Mouse (Mus musculus) liver, embryonic 14.5 days (tissue): ENCODE measurements around the gene Wnt3. TPM values are rescaled to one million over a fixed set of nuclear protein-coding genes. Genes with fewer than 3 reads are reported as not detected.
"Not testable (repeated sequence)": the region's sequence is repeated elsewhere in the genome, so short reads cannot be mapped to it uniquely, and the experiment has no call there.

Experiments
- ATAC-seq: fragments of 200-750 bp; cut with Nextera tagmentation; 2 replicates; pipeline ENCODE4 v1.8.0; 2017; ENCODE audit warnings: moderate number of reproducible peaks, mild to moderate bottlenecking, moderate library complexity; ENCODE audit not compliant: insufficient read depth
- DNase-seq, 3 experiments: peaks; one replicate each; pipeline ENCODE4 v3.0.0-alpha.2; 2012 to 2013; ENCODE audit warnings: low read depth in 3 of 3, low spot score in 3 of 3
- H3K27ac ChIP-seq: fragments of 300-500 bp; sonication (generic); 2 replicates; pipeline ENCODE4 v1.5.1; 2014; ENCODE audit warnings: moderate library complexity, mild to moderate bottlenecking, control low read depth, inconsistent platforms
- H3K27me3 ChIP-seq: fragments of 300-500 bp; sonication (generic); 2 replicates; pipeline ENCODE4 v1.6.1; 2014; ENCODE audit warnings: mild to moderate bottlenecking, low read length, moderate library complexity; ENCODE audit not compliant: control insufficient read depth, insufficient read depth
- H3K36me3 ChIP-seq: fragments of 300-500 bp; sonication (generic); replicated peaks from 2 replicates; pipeline ENCODE4 v1.6.1; 2014; ENCODE audit warnings: low read depth; ENCODE audit not compliant: control insufficient read depth, insufficient read depth
- H3K4me1 ChIP-seq, 2 experiments: fragments of 200-500 bp in 1 of 2; fragments of 300-500 bp in 1 of 2; sonication (generic) in 1 of 2; replicated peaks; 2 replicates each; pipeline ENCODE4 v1.6.1; 2012 to 2014; ENCODE audit warnings: antibody characterized with exemption in 1 of 2, inconsistent platforms in 1 of 2, low read length in 1 of 2; ENCODE audit not compliant: control insufficient read depth in 2 of 2, insufficient read depth in 2 of 2
- H3K4me2 ChIP-seq: fragments of 300-500 bp; sonication (generic); 2 replicates; pipeline ENCODE4 v1.6.1; 2014; ENCODE audit warnings: low read depth, mild to moderate bottlenecking, control low read depth, moderate library complexity
- H3K4me3 ChIP-seq, 2 experiments: fragments of 200-500 bp in 1 of 2; fragments of 300-500 bp in 1 of 2; sonication (generic) in 1 of 2; 2 replicates each; pipeline ENCODE4 v1.5.1; 2012 to 2014; ENCODE audit warnings: low read depth in 2 of 2, low read length in 2 of 2, mild to moderate bottlenecking in 2 of 2, control low read depth in 1 of 2, inconsistent platforms in 1 of 2, moderate library complexity in 1 of 2; ENCODE audit not compliant: insufficient read depth in 1 of 2
- H3K9ac ChIP-seq: fragments of 300-500 bp; sonication (generic); replicated peaks from 2 replicates; pipeline ENCODE4 v1.6.1; 2014; ENCODE audit warnings: mild to moderate bottlenecking, control low read depth, moderate library complexity
- H3K9me3 ChIP-seq: fragments of 300-500 bp; sonication (generic); 2 replicates; pipeline ENCODE4 v1.6.1; 2016; ENCODE audit warnings: low read length, mixed read lengths; ENCODE audit not compliant: control insufficient read depth
- CTCF ChIP-seq: IDR thresholded peaks from 2 replicates; pipeline ENCODE4 v1.5.1; 2016; ENCODE audit warnings: antibody characterized with exemption, low read depth, control low read depth
- EP300 ChIP-seq: IDR thresholded peaks from 2 replicates; pipeline ENCODE4 v1.6.1; 2016; ENCODE audit warnings: antibody characterized with exemption, low read depth
- WGBS: fragments of 180-500 bp; shearing (Covaris S2); extraction: QIAGEN DNeasy Blood & Tissue Kit; methylation state at CpG from one replicate; pipeline ENCODE4 v1.1.7; 2014; ENCODE audit not compliant: insufficient replicate concordance; 5-methylcytosine and 5-hydroxymethylcytosine counted together
- polyA plus RNA-seq, 2 experiments: library from polyadenylated mRNA; depleted of rRNA in 1 of 2; stranded (reverse) in 1 of 2; unstranded in 1 of 2; fragments of >200 nt; fragmentation: Nextera tagmentation in 1 of 2; extraction: Ambion mirVana in 1 of 2; gene quantifications; 2 replicates each; pipeline versions ENCODE4 v1.2.1 to v1.2.3; 2012 to 2014

Wnt3 gene
- polyA plus RNA-seq, 2 experiments: 0.01 TPM; not detected in 1

DNA sequence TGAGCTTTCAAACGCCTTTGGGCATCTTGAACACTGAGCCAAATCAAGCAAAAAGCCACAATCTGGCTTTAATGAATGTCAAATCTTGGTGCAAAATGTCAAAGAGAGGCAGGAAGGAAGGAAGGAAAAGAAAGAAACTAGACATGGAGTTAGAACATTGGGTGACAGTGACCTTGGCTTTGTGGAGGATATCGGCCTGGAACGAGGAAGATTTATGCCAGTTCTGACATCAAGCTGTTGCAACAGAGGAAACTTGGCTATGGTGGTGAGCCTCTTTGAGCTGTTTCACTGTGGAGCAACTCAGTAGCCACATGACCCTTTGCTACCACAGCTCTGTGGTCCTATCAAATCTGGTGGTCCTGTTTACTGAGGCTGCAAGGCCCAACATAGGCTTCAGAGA lies 23.3 kb upstream of the Wnt3 start:
- no peak for TF ChIP-seq EP300
- Histone ChIP-seq H3K36me3 (no peaks in the 10 kb centered on the region), H3K4me3 (no peak overlapping the region), H3K4me1 (no peaks in the 10 kb centered on the region), H3K27ac (no peak overlapping the region), H3K4me2 (no peak overlapping the region), H3K9me3 (no peaks in the 10 kb centered on the region), H3K9ac (no peak overlapping the region), H3K27me3 (peaks cover 32% of the 10 kb centered on the region)
- WGBS: 20% methylated on average over 3 of the region's 3 CpGs
- DNase-seq (no peak), ATAC-seq (no peak)

DNA sequence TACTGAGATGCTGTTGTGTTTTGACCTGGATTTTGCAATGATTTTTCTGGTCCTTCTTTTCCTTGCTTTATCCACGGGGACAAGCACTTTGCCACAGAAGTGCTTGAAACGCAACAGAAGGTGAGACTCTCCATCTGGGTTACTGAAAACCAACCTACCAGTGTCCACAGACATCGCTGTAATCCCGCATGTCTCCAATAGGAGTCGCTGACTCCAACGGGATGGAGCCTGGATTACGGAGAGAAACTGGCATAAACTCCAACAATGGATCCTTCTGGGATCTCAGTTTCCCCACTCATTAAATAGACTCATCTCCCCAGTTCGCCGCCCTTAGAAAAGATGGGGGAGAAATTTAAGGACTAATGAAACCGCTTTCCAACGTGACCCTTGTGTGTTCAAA lies 15.9 kb upstream of the Wnt3 start:
- Histone ChIP-seq H3K27ac (no peak overlapping the region), H3K9me3 (no peaks in the 10 kb centered on the region), H3K27me3 (no peaks in the 10 kb centered on the region), H3K4me3 (no peak overlapping the region), H3K36me3 (no peaks in the 10 kb centered on the region), H3K4me1 (no peaks in the 10 kb centered on the region), H3K9ac (no peak overlapping the region), H3K4me2 (no peak overlapping the region)
- no peak for DNase-seq
- TF ChIP-seq CTCF (peak; percentile 51), EP300 (no peak)
- 38% methylated on average over 11 of the region's 11 CpGs for WGBS
- ATAC-seq: no peak

DNA sequence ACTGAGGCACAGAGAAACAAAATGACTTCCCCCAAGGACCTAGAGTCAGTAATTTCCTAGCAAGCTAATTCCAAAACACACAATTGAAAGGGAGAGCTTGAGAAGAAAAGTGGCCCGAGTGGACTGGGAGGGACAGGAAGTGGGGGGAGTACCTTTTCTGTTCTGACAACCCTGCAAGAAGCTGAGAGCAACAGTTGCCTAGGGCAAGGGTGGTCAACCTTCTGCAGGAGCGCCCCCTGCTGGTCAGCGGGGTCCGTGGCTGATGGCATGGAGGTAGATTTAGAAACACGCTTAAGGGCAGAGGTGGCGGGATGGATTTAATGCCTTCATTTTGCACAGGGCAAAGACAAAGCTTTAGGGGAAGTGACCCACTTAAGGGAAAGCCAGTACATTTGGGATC lies 15.2 kb upstream of the Wnt3 start:
- no peak overlapping the region for H3K4me3 ChIP-seq
- H3K27ac ChIP-seq: no peak overlapping the region
- TF ChIP-seq EP300: no peak
- peak; percentile 95 for TF ChIP-seq CTCF
- ATAC-seq (no peak), DNase-seq (peak; percentile 16 to 28 (median 18))
- H3K4me1 ChIP-seq: no peaks in the 10 kb centered on the region
- WGBS: 4% methylated on average over 6 of the region's 6 CpGs
- no peaks in the 10 kb centered on the region for H3K36me3 ChIP-seq
- H3K9me3 ChIP-seq: no peaks in the 10 kb centered on the region
- H3K4me2 ChIP-seq: no peak overlapping the region
- H3K9ac ChIP-seq: no peak overlapping the region
- no peaks in the 10 kb centered on the region for H3K27me3 ChIP-seq

DNA sequence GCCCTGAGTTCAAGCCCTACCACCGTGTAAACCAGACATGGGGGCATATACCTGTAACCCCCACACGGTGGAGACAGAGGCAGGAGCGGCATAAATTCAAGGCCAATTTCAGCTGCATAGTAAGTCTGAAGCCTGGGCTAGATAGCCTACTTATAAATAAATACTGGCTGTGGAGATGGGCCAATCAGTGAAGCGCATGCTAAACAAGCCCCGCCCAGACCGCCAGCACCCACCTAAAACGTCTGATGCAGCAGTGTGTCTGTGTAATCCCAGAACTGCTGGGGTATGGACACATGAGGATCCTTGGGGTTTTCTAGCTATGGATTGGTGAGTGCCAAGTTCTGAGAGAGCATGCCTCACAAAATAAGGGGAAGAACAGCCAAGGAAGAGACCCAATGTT lies 13.8 kb upstream of the Wnt3 start:
- WGBS: 53% methylated on average over 7 of the region's 7 CpGs
- Histone ChIP-seq H3K36me3 (no peaks in the 10 kb centered on the region), H3K9me3 (no peaks in the 10 kb centered on the region), H3K27ac (no peak overlapping the region), H3K4me1 (no peaks in the 10 kb centered on the region), H3K27me3 (no peaks in the 10 kb centered on the region), H3K9ac (no peak overlapping the region), H3K4me2 (no peak overlapping the region), H3K4me3 (no peak overlapping the region)
- DNase-seq: no peak
- no peak for ATAC-seq
- TF ChIP-seq EP300 (no peak), CTCF (no peak)

DNA sequence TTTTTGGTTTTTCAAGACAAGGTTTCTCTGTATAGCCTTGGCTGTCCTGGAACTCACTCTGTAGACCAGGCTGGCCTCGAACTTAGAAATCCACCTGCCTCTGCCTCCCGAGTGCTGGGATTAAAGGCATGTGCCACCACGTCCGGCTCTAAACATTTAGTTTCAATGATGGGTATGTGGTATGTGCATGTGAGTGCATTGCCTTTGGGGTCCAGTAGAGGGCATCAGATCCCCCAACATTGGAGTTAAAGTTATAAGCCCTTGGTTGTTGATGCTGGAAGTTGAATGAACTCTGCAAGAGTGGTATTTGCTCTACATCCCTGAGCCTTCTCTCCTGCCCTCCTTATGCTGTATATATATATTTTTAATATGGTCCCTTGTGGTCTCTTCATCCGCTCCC lies 13.1 kb upstream of the Wnt3 start:
- not testable (repeated sequence) for H3K4me3 ChIP-seq, H3K36me3 ChIP-seq, H3K4me1 ChIP-seq, H3K9ac ChIP-seq, H3K9me3 ChIP-seq, DNase-seq, H3K27me3 ChIP-seq, ATAC-seq, H3K27ac ChIP-seq, H3K4me2 ChIP-seq
- peak; percentile 9; the same call in 1 of the 2 replicates for TF ChIP-seq CTCF
- 68% methylated on average over 5 of the region's 5 CpGs for WGBS
